Comparison of ENCODE assay signal across 7 mouse cellular contexts in genomic region chr3:122293223-122293953, GRCm38 (mm10). TPM values are rescaled to one million over a fixed set of nuclear protein-coding genes. Genes with fewer than 3 reads are reported as not detected.
DNase-seq lines count a peak whose midpoint lies in the region; ATAC-seq and TF ChIP-seq lines count a peak whose summit lies in the region.

No protein-coding gene starts in this region.

- no peak for TF ChIP-seq CTCF in spleen, adult 2 months (IDR thresholded peaks at IDR 0.05; ENCODE audit: extremely low read depth, insufficient read depth, insufficient read length, insufficient replicate concordance)

- no peaks in the 10 kb centered on the region for H3K36me3 ChIP-seq in spleen, adult 2 months (ENCODE audit: control insufficient read depth, insufficient read depth, low read length)
- no peaks in the 10 kb centered on the region for H3K36me3 ChIP-seq in hindbrain, embryonic 13.5 days
- H3K36me3 ChIP-seq in liver, embryonic 12.5 days: no peaks in the 10 kb centered on the region
- no peaks in the 10 kb centered on the region for H3K36me3 ChIP-seq in neural tube, embryonic 13.5 days

- peak overlapping the region; percentile 95 for H3K9ac ChIP-seq in hindbrain, embryonic 13.5 days
- H3K9ac ChIP-seq in liver, embryonic 12.5 days: peak overlapping the region; percentile 84
- H3K9ac ChIP-seq in neural tube, embryonic 13.5 days: peak overlapping the region; percentile 94

- H3K9me3 ChIP-seq in hindbrain, embryonic 13.5 days: no peaks in the 10 kb centered on the region
- H3K9me3 ChIP-seq in liver, embryonic 12.5 days (replicated peaks): no peaks in the 10 kb centered on the region
- H3K9me3 ChIP-seq in neural tube, embryonic 13.5 days: no peaks in the 10 kb centered on the region

- no peak for TF ChIP-seq POLR2A in spleen, adult 2 months (IDR thresholded peaks at IDR 0.05; ENCODE audit: low read depth, low read length)

- peak overlapping the region; percentile 86 for H3K27ac ChIP-seq in spleen, adult 2 months (ENCODE audit: insufficient read depth, low read length)
- peak overlapping the region; percentile 100 for H3K27ac ChIP-seq in hindbrain, embryonic 13.5 days
- peak overlapping the region; percentile 78 for H3K27ac ChIP-seq in liver, embryonic 12.5 days
- peak overlapping the region; percentile 100 for H3K27ac ChIP-seq in neural tube, embryonic 13.5 days (replicated peaks)

- ATAC-seq in erythroid progenitor cell, adult 5-6 weeks (replicated peaks; ENCODE audit: low FRiP score, poor library complexity, severe bottlenecking): peak; percentile 84
- ATAC-seq in hindbrain, embryonic 13.5 days (ENCODE audit: low FRiP score): peak; percentile 72
- peak; percentile 90 for ATAC-seq in liver, embryonic 12.5 days
- peak; percentile 53 for ATAC-seq in neural tube, embryonic 13.5 days (ENCODE audit: low read depth)

- H3K4me1 ChIP-seq in spleen, adult 2 months (ENCODE audit: control insufficient read depth, insufficient read depth, insufficient read length): peaks cover 3% of the 10 kb centered on the region
- peaks cover 54% of the 10 kb centered on the region for H3K4me1 ChIP-seq in hindbrain, embryonic 13.5 days (replicated peaks)
- H3K4me1 ChIP-seq in liver, embryonic 12.5 days: peaks cover 19% of the 10 kb centered on the region
- H3K4me1 ChIP-seq in neural tube, embryonic 13.5 days (replicated peaks): peaks cover 61% of the 10 kb centered on the region

- DNase-seq in spleen, adult 2 months (ENCODE audit: low read depth in 1 of 2, low spot score in 2 of 2): peak in 1 of 2 experiments; percentile 28
- DNase-seq in spleen, adult 12 weeks (ENCODE audit: low spot score): no peak
- peak; percentile 91 for DNase-seq in adrenal gland, postnatal 10 days

- no peaks in the 10 kb centered on the region for H3K27me3 ChIP-seq in spleen, adult 2 months (ENCODE audit: control insufficient read depth, insufficient read depth, low read length)
- H3K27me3 ChIP-seq in hindbrain, embryonic 13.5 days: no peaks in the 10 kb centered on the region
- H3K27me3 ChIP-seq in liver, embryonic 12.5 days (replicated peaks): peaks cover 11% of the 10 kb centered on the region; the same call in 1 of the 2 replicates
- no peaks in the 10 kb centered on the region for H3K27me3 ChIP-seq in neural tube, embryonic 13.5 days

- H3K4me3 ChIP-seq in spleen, adult 2 months (ENCODE audit: extremely low read depth, insufficient read depth, insufficient read length): peak overlapping the region; percentile 92
- peak overlapping the region; percentile 82 for H3K4me3 ChIP-seq in hindbrain, embryonic 13.5 days
- peak overlapping the region; percentile 89 for H3K4me3 ChIP-seq in liver, embryonic 12.5 days
- peak overlapping the region; percentile 84 for H3K4me3 ChIP-seq in neural tube, embryonic 13.5 days

- under 1% methylated on average over 93 of the region's 105 CpGs for WGBS in spleen, adult 2 months
- WGBS in hindbrain, embryonic 13.5 days: under 1% methylated on average over 101 of the region's 105 CpGs
- WGBS in liver, embryonic 12.5 days (ENCODE audit: insufficient replicate concordance): under 1% methylated on average over 103 of the region's 105 CpGs
- WGBS in neural tube, embryonic 13.5 days: under 1% methylated on average over 94 of the region's 105 CpGs

- H3K4me2 ChIP-seq in hindbrain, embryonic 13.5 days: peak overlapping the region; percentile 77
- peak overlapping the region; percentile 98 for H3K4me2 ChIP-seq in liver, embryonic 12.5 days
- peak overlapping the region; percentile 84 for H3K4me2 ChIP-seq in neural tube, embryonic 13.5 days

RNA-seq across cellular contexts. Expression of gene Bcar3, which starts 0.5 kb away (rescaled TPM):
- 54.4 and 67.8 TPM in 2 replicates for polyA plus RNA-seq in spleen, adult 2 months (2012; rRNA removed)
- 10 to 100 TPM; 42.4 to 43.9 TPM for total RNA-seq in adrenal gland, postnatal 10 days (2021)
- total RNA-seq in erythroid progenitor cell, adult 5-6 weeks (2015; ENCODE audit: low replicate concordance): 0.72 TPM in 1 of 2 replicates, not detected in the other
- 2.6 TPM in 1 of 2 replicates, not detected in the other for total RNA-seq in erythroid progenitor cell, adult 5-6 weeks (2017; ENCODE audit: low replicate concordance)
- polyA plus RNA-seq in hindbrain, embryonic 13.5 days (2015; fragmentation: Nextera tagmentation; extraction: Ambion mirVana): 6.1 and 7.9 TPM in 2 replicates
- 5.5 and 6.8 TPM in 2 replicates for polyA plus RNA-seq in liver, embryonic 12.5 days (2016; fragmentation: Nextera tagmentation; extraction: Ambion mirVana)
- polyA plus RNA-seq in neural tube, embryonic 13.5 days (2015; fragmentation: Nextera tagmentation; extraction: Ambion mirVana): 9.1 and 9.4 TPM in 2 replicates

RNA-seq across cellular contexts. Expression of gene Dnttip2, which starts 19.2 kb away (rescaled TPM):
- polyA plus RNA-seq in spleen, adult 2 months (2012; rRNA removed): 4.4 and 5.5 TPM in 2 replicates
- 10 to 100 TPM; 40.0 to 45.0 TPM for total RNA-seq in adrenal gland, postnatal 10 days (2021)
- 58.7 and 68.3 TPM in 2 replicates for total RNA-seq in erythroid progenitor cell, adult 5-6 weeks (2015; ENCODE audit: low replicate concordance)
- 23.7 and 31.9 TPM in 2 replicates for total RNA-seq in erythroid progenitor cell, adult 5-6 weeks (2017; ENCODE audit: low replicate concordance)
- polyA plus RNA-seq in hindbrain, embryonic 13.5 days (2015; fragmentation: Nextera tagmentation; extraction: Ambion mirVana): 58.2 and 59.6 TPM in 2 replicates
- 68.3 and 68.6 TPM in 2 replicates for polyA plus RNA-seq in liver, embryonic 12.5 days (2016; fragmentation: Nextera tagmentation; extraction: Ambion mirVana)
- polyA plus RNA-seq in neural tube, embryonic 13.5 days (2015; fragmentation: Nextera tagmentation; extraction: Ambion mirVana): 56.6 and 61.0 TPM in 2 replicates

RNA-seq across cellular contexts. Expression of gene Gclm, which starts 48.0 kb away (rescaled TPM):
- polyA plus RNA-seq in spleen, adult 2 months (2012; rRNA removed): 89.3 and 98.1 TPM in 2 replicates
- total RNA-seq in adrenal gland, postnatal 10 days (2021): 100 to 1,000 TPM in 1 of 2 experiments, 10 to 100 TPM in 1; 89.2 to 102 TPM
- 337 and 399 TPM in 2 replicates for total RNA-seq in erythroid progenitor cell, adult 5-6 weeks (2015; ENCODE audit: low replicate concordance)
- 336 and 379 TPM in 2 replicates for total RNA-seq in erythroid progenitor cell, adult 5-6 weeks (2017; ENCODE audit: low replicate concordance)
- polyA plus RNA-seq in hindbrain, embryonic 13.5 days (2015; fragmentation: Nextera tagmentation; extraction: Ambion mirVana): 46.7 and 56.4 TPM in 2 replicates
- polyA plus RNA-seq in liver, embryonic 12.5 days (2016; fragmentation: Nextera tagmentation; extraction: Ambion mirVana): 596 and 604 TPM in 2 replicates
- 41.2 and 48.4 TPM in 2 replicates for polyA plus RNA-seq in neural tube, embryonic 13.5 days (2015; fragmentation: Nextera tagmentation; extraction: Ambion mirVana)
